Mouse (Mus musculus) megakaryocyte-erythroid progenitor cell, adult 5 weeks (primary cell): ENCODE measurements around the gene Svopl. TPM values are rescaled to one million over a fixed set of nuclear protein-coding genes. Genes with fewer than 3 reads are reported as not detected.

Source experiments
- polyA plus RNA-seq: library from polyadenylated mRNA; stranded (reverse); fragments of >175 nt; gene quantifications from 2 replicates; pipeline ENCODE4 v1.2.3, GENCODE M21; 2012

The Svopl gene
- polyA plus RNA-seq, result not detected in 2 replicates

GRCm38 (mm10) chr6:38046838-38047237 is at the start of gene Svopl:
Gene Svopl (minus strand): TSS chr6:38046996.

Other genes starting within 250 kb of the Svopl start
- 8.2 and 8.4 TPM in 2 replicates for gene Trim24, start 176.2 kb downstream of the Svopl start, polyA plus RNA-seq
- gene Tmem213, start 62.3 kb upstream of the Svopl start, polyA plus RNA-seq, result not detected in 2 replicates
- gene Atp6v0a4, start 77.6 kb upstream of the Svopl start, polyA plus RNA-seq, result 0.04 TPM in 1 of 2 replicates, not detected in the other
- gene D630045J12Rik, start 207.0 kb upstream of the Svopl start, polyA plus RNA-seq, result 1.3 and 2.6 TPM in 2 replicates